Mouse (Mus musculus) small intestine, adult 2 months (tissue): Measurements from ENCODE around the gene Carmil2. TPM values are rescaled to one million over a fixed set of nuclear protein-coding genes. Genes with fewer than 3 reads are reported as not detected.

ENCODE experiments used
- H3K27ac ChIP-seq: fragments of 200-500 bp; 2 replicates; pipeline ENCODE4 v1.5.1; 2012; ENCODE audit warnings: low read depth, low read length, control low read depth, inconsistent platforms; ENCODE audit not compliant: insufficient read depth
- H3K27me3 ChIP-seq: fragments of 200-500 bp; 2 replicates; pipeline ENCODE4 v1.6.1; 2012; ENCODE audit warnings: mild to moderate bottlenecking, moderate library complexity, low read length, inconsistent platforms; ENCODE audit not compliant: control insufficient read depth, insufficient read depth
- H3K36me3 ChIP-seq: fragments of 200-500 bp; 2 replicates; pipeline ENCODE4 v1.6.1; 2012; ENCODE audit warnings: mild to moderate bottlenecking, low read length, control low read depth, inconsistent platforms; ENCODE audit not compliant: control insufficient read depth, insufficient read depth
- H3K4me1 ChIP-seq: fragments of 200-500 bp; 2 replicates; pipeline ENCODE4 v1.6.1; 2012; ENCODE audit warnings: low read length, inconsistent platforms, mixed read lengths; ENCODE audit not compliant: control insufficient read depth, insufficient read depth, insufficient read length
- H3K4me3 ChIP-seq: fragments of 200-500 bp; 2 replicates; pipeline ENCODE4 v1.5.1; 2012; ENCODE audit warnings: low read depth, mild to moderate bottlenecking, control low read depth, inconsistent platforms, low read length, moderate library complexity
- CTCF ChIP-seq: fragments of 200-500 bp; IDR thresholded peaks from 2 replicates; pipeline ENCODE4 v1.5.1; 2012; ENCODE audit warnings: low read depth, mild to moderate bottlenecking, control low read depth, inconsistent platforms, low read length, moderate library complexity, mixed read lengths; ENCODE audit not compliant: insufficient replicate concordance, insufficient read length; ENCODE audit errors: extremely low read depth
- POLR2A ChIP-seq: fragments of 200-500 bp; IDR thresholded peaks from 2 replicates; pipeline ENCODE4 v1.6.1; 2012; ENCODE audit warnings: low read depth, mild to moderate bottlenecking, control low read depth, inconsistent platforms, low read length, moderate library complexity
- WGBS: fragments of 180-500 bp; shearing (Covaris S2); methylation state at CpG from one replicate; pipeline ENCODE4 v1.1.7; 2018; 5-methylcytosine and 5-hydroxymethylcytosine counted together
- polyA plus RNA-seq: library from polyadenylated mRNA; depleted of rRNA; stranded (reverse); fragments of >200 nt; gene quantifications from 2 replicates; pipeline ENCODE4 v1.2.3, GENCODE M21; 2012

Gene Carmil2
- polyA plus RNA-seq, 1 experiment = 5.4 TPM

DNA sequence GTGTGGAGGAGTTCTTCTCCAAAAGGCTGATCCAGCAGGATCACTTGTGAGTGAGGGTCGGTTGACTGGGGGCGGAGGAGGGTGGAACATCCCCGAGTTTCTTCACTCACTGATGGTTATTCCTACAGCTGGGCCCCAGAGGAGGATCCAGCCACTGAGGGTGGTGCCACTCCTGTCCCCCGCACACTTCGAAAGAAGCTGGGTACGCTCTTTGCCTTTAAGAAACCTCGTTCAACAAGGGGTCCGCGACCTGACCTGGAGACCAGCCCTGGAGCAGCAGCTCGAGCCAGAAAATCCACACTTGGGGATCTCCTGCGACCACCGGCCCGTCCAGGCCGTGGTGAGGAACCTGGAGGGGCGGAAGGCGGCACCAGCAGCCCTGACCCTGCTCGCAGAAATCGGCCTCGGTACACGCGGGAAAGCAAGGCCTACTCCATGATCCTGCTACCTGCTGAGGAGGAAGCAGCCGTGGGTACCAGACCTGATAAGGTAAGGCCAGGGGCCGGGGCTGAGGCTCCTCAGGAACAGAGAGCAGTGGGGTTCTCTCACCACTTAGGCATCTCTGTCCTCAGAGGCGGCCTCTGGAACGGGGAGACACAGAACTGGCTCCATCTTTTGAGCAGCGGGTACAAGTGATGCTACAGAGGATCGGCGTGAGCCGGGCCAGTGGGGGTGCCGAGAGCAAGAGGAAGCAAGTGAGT lies 9.2 kb downstream of the Carmil2 start:
- TF ChIP-seq POLR2A = no peak
- TF ChIP-seq CTCF = no peak
- Histone ChIP-seq H3K36me3 (peaks cover 7% of the 10 kb centered on the region; the same call in 1 of the 2 replicates), H3K4me3 (no peak overlapping the region), H3K27me3 (peaks cover 7% of the 10 kb centered on the region; the same call in 1 of the 2 replicates), H3K4me1 (peaks cover 11% of the 10 kb centered on the region), H3K27ac (no peak overlapping the region)
- WGBS = 81% methylated on average over 30 of the region's 30 CpGs

DNA sequence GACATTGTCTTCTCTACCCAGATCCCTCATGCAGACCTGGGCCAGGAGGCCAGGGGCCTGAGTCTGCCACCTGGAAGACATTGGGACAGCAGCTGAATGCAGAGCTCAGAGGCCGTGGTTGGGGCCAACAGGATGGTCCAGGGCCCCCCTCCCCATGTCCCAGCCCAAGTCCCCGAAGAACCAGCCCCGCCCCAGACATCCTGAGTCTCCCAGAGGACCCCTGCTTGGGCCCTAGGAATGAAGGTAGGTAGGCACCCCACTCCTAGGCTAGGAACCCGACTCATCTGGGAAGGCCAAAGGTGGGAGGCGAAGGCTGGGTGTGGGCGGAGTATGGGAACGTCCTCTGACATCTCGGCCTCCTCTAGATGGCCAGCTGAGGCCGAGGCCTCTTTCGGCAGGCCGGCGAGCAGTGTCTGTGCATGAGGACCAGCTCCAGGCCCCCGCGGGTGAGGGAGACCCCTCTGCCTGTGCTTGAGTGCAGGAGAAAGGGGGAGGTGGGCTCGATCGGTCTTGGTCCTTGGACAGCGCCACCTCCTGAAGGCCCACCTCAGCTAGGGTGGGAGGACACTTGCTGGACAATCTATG lies 11.2 kb downstream of the Carmil2 start:
- Histone ChIP-seq H3K27me3 (peaks cover 7% of the 10 kb centered on the region; the same call in 1 of the 2 replicates), H3K4me1 (peaks cover 17% of the 10 kb centered on the region), H3K4me3 (no peak overlapping the region), H3K27ac (no peak overlapping the region), H3K36me3 (peaks cover 7% of the 10 kb centered on the region; the same call in 1 of the 2 replicates)
- 90% methylated on average over 17 of the region's 17 CpGs for WGBS
- TF ChIP-seq POLR2A (no peak), CTCF (no peak)

DNA sequence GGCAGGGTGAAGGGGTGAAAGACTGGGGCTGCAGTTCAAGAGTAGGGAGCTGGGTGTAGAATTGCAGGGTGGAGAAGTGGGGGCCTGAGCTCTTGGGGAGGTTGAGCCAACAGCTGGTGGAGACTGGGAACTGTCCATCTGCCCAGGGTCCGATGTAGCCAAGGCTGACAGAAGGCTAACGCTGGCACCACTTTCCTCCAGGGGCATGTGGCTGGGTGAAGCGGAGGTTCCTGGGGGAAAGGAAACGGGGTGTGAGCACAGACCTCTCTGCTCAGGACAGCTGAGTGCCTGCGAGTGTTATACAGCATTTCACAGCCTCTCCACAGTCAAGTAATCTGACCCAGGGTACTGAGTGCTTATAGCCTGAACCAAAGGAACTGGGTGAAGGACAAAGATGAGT lies 12.7 kb downstream of the Carmil2 start:
- TF ChIP-seq POLR2A (no peak), CTCF (no peak)
- no peak overlapping the region for H3K4me3 ChIP-seq
- 93% methylated on average over 5 of the region's 5 CpGs for whole genome bisulfite sequencing
- H3K36me3 ChIP-seq = peaks cover 7% of the 10 kb centered on the region; the same call in 1 of the 2 replicates
- H3K4me1 ChIP-seq = peaks cover 14% of the 10 kb centered on the region
- peaks cover 7% of the 10 kb centered on the region; the same call in 1 of the 2 replicates for H3K27me3 ChIP-seq
- no peak overlapping the region for H3K27ac ChIP-seq

DNA sequence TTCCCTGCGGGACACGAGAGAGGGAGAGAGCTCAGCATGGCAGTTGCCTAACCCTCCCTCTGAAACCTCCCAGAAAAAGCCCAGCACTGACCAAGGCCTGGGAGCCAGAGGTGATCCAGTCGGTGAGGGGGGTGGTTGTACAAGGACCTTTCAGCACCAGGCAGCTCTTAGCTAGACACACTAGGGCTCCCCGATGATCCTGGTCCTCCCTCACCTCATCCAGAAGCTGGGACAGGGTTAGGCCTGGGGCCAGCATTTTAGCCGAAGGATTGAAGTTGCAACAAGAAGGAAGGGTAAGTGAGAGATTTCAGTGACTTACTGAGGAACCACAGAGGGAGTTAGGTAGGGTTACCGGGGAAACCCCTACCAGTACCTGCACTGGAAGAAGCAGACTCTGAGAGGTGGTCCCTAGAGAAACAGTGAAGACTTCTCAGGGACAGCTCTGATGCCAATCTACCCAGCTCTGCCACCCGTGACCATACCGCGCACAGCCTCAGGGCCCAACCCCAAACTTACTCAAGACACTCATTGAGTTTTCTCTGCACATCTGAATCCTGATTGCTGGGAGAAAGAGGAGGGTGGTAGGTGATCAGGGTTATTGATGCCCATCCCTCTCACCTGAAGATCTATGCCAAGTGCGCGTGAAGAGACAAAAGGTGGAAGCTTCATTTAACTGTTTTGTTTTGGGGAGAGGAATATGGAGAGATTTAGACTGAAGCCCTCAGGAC lies 13.6 kb downstream of the Carmil2 start:
- TF ChIP-seq CTCF = no peak
- TF ChIP-seq POLR2A = no peak
- peaks cover 7% of the 10 kb centered on the region; the same call in 1 of the 2 replicates for H3K36me3 ChIP-seq
- H3K27ac ChIP-seq = no peak overlapping the region
- no peak overlapping the region for H3K4me3 ChIP-seq
- H3K4me1 ChIP-seq = peaks cover 8% of the 10 kb centered on the region
- WGBS = 93% methylated on average over 11 of the region's 11 CpGs
- H3K27me3 ChIP-seq = no peaks in the 10 kb centered on the region

DNA sequence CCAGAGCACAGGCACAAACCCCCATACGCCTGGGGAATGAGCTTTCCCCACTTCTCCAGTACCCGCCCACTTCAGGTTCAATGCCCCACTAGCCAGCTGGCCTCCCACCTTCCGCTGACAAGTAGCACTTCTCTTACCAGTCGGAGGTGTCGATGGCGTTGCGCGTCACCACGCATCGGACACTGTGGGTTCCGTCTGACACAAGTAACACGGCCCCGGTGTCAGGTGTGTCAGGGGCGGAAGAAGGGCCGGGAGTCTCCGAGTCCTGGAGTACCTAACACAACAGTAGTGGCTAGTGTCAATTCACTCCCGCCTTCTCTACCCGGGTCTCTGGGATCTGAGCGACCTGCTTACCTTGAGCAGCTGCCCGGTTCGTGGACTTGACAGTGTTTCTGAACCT lies 14.5 kb downstream of the Carmil2 start:
- Histone ChIP-seq H3K36me3 (peaks cover 7% of the 10 kb centered on the region; the same call in 1 of the 2 replicates), H3K27me3 (no peaks in the 10 kb centered on the region), H3K4me1 (peaks cover 8% of the 10 kb centered on the region), H3K4me3 (peak overlapping the region; percentile 80), H3K27ac (peak overlapping the region; percentile 8; the same call in 1 of the 2 replicates)
- TF ChIP-seq CTCF (no peak; the same call in 1 of the 2 replicates), POLR2A (no peak)
- whole genome bisulfite sequencing = under 1% methylated on average over 21 of the region's 21 CpGs

DNA sequence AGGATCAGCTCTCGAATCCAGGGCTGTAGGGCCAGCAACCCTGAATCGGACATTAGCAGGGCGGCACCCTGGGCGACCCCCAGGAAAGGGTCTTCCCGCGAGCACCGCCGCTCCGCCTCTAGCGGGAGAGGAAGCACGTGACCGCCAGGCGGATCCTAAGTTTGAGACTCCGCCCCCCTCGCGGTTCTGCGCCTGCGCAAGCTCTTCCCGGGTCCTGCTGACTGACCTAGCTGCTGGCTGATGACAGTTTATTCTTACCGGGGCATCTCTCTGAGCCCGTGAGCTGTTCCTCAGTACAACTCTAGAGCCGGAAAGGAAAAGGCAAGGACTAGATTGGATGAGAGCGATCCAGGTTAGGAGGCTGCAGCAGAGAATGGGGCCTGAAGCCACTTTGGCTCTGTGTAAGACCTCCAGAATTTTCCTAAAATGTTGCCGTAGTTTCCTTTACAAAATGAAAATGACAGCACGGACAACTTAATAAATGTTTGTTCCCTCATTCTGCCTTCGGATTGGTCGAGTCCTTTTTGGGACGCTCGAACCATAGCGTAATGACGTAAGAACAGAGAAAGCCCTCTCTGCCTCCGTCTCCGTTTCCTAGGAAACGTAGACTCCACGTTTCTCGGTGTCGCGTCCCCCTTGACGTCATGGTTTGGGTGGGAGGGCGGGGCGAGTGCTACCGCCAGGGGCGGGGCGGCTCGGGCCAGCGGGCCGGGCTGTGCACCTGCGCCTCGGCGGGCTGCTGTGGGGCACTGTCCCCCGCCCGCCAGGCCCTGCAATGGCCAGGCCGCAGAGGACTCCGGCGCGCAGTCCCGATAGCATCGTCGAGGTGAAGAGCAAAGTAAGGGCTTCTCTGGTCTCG lies 15.1 kb downstream of the Carmil2 start, which contains the start of the genes Acd and Pard6a:
Gene Acd, minus strand, starts transcription at position 137 of the 859 bp plus-strand sequence.
Gene Pard6a, plus strand, starts transcription at position 183 of the 859 bp plus-strand sequence.
- under 1% methylated on average over 60 of the region's 60 CpGs for WGBS

More for the DNA sequence above, 15.1 kb downstream of the Carmil2 start, which contains the start of the genes Acd and Pard6a:
- H3K4me1 ChIP-seq = peaks cover 8% of the 10 kb centered on the region
- H3K27ac ChIP-seq = peak within 1 kb of the TSS; percentile 89
- H3K4me3 ChIP-seq = peak within 1 kb of the TSS; percentile 80
- H3K36me3 ChIP-seq = peaks cover 7% of the 10 kb centered on the region; the same call in 1 of the 2 replicates
- no peaks in the 10 kb centered on the region for H3K27me3 ChIP-seq
- TF ChIP-seq CTCF (no peak), POLR2A (no peak; the same call in 1 of the 2 replicates)
